Mouse (Mus musculus) heart, postnatal 0 days (tissue): ENCODE results near the gene Got2. TPM values are rescaled to one million over a fixed set of nuclear protein-coding genes. Genes with fewer than 3 reads are reported as not detected.

Experiments
- ATAC-seq: fragments of 200-750 bp; cut with Nextera tagmentation; 2 replicates; pipeline ENCODE4 v1.8.0; 2017; ENCODE audit warnings: low read depth, moderate number of reproducible peaks, moderate library complexity; ENCODE audit not compliant: insufficient read depth
- DNase-seq: peaks from one replicate; pipeline ENCODE4 v3.0.0-alpha.2; 2016; ENCODE audit warnings: low spot score
- H3K27ac ChIP-seq: fragments of 300-500 bp; sonication (generic); 2 replicates; pipeline ENCODE4 v1.5.1; 2014; ENCODE audit warnings: low read depth, mild to moderate bottlenecking
- H3K27me3 ChIP-seq: fragments of 300-500 bp; sonication (generic); 2 replicates; pipeline ENCODE4 v1.6.1; 2014; ENCODE audit warnings: low read length, mixed read lengths; ENCODE audit not compliant: control insufficient read depth, insufficient read depth
- H3K36me3 ChIP-seq: fragments of 300-500 bp; sonication (generic); replicated peaks from 2 replicates; pipeline ENCODE4 v1.6.1; 2014; ENCODE audit warnings: low read length, mixed read lengths; ENCODE audit not compliant: control insufficient read depth, insufficient read depth
- H3K4me1 ChIP-seq: fragments of 300-500 bp; sonication (generic); 2 replicates; pipeline ENCODE4 v1.6.1; 2014; ENCODE audit warnings: antibody characterized with exemption; ENCODE audit not compliant: control insufficient read depth, insufficient read depth
- H3K4me2 ChIP-seq: fragments of 300-500 bp; sonication (generic); 2 replicates; pipeline ENCODE4 v1.6.1; 2014; ENCODE audit warnings: low read depth, mild to moderate bottlenecking, low read length, moderate library complexity
- H3K4me3 ChIP-seq: fragments of 300-500 bp; sonication (generic); 2 replicates; pipeline ENCODE4 v1.5.1; 2014; ENCODE audit warnings: low read depth, low read length
- H3K9ac ChIP-seq: fragments of 300-500 bp; sonication (generic); replicated peaks from 2 replicates; pipeline ENCODE4 v1.6.1; 2014; ENCODE audit warnings: low read depth, low read length, mixed read lengths
- H3K9me3 ChIP-seq: fragments of 300-500 bp; sonication (generic); replicated peaks from 2 replicates; pipeline ENCODE4 v1.6.1; 2016; ENCODE audit warnings: low read length; ENCODE audit not compliant: control insufficient read depth
- CTCF ChIP-seq: IDR thresholded peaks from 2 replicates; pipeline ENCODE4 v1.5.1; 2016; ENCODE audit warnings: antibody characterized with exemption, control low read depth, low read depth
- EP300 ChIP-seq: IDR thresholded peaks from 2 replicates; pipeline ENCODE4 v1.6.1; 2016; ENCODE audit warnings: antibody characterized with exemption, low read depth
- WGBS: fragments of 180-500 bp; shearing (Covaris S2); extraction: QIAGEN DNeasy Blood & Tissue Kit; methylation state at CpG from one replicate; pipeline ENCODE4 v1.1.7; 2014; 5-methylcytosine and 5-hydroxymethylcytosine counted together
- polyA plus RNA-seq: library from polyadenylated mRNA; unstranded; fragments of >200 nt; fragmentation: Nextera tagmentation; extraction: Ambion mirVana; gene quantifications from 2 replicates; pipeline ENCODE4 v1.2.1, GENCODE M21; 2015
- total RNA-seq: library from RNA; depleted of rRNA; stranded (reverse); fragments of >200 nt; gene quantifications from 2 replicates; pipeline ENCODE4 v1.2.3, GENCODE M21; 2014; ENCODE audit warnings: low replicate concordance

Got2 gene
- total and polyA plus RNA-seq, 2 experiments from 2014 or later, result 617 to 624 TPM

DNA sequence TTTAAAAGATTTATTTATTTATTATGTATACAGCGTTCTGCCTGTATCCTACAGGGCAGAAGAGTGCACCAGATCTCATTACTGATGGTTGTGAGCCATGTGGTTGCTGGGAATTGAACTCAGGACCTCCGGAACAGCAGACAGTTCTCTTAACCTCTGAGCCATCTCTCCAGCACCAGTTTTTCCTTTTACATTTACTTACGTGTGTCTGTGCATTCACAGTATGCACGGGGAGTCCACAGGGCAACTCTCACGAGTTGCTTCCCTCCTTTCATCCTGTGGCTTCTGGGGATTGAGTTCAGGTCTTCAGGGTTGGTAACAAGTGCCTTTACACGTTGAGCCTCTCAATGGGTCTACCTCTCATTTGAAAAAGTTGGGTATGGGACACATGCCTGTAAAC lies 34.2 kb downstream of the Got2 start:
- DNase-seq (no peak), ATAC-seq (no peak)
- H3K36me3 ChIP-seq, result no peaks in the 10 kb centered on the region
- H3K9ac ChIP-seq, result no peak overlapping the region
- H3K4me1 ChIP-seq, result peaks cover 6% of the 10 kb centered on the region
- no peaks in the 10 kb centered on the region for H3K9me3 ChIP-seq
- TF ChIP-seq CTCF (no peak), EP300 (no peak)
- no peaks in the 10 kb centered on the region for H3K27me3 ChIP-seq
- H3K4me2 ChIP-seq, result no peak overlapping the region
- WGBS, result 82% methylated on average over 6 of the region's 6 CpGs
- H3K4me3 ChIP-seq, result no peak overlapping the region
- no peak overlapping the region for H3K27ac ChIP-seq

DNA sequence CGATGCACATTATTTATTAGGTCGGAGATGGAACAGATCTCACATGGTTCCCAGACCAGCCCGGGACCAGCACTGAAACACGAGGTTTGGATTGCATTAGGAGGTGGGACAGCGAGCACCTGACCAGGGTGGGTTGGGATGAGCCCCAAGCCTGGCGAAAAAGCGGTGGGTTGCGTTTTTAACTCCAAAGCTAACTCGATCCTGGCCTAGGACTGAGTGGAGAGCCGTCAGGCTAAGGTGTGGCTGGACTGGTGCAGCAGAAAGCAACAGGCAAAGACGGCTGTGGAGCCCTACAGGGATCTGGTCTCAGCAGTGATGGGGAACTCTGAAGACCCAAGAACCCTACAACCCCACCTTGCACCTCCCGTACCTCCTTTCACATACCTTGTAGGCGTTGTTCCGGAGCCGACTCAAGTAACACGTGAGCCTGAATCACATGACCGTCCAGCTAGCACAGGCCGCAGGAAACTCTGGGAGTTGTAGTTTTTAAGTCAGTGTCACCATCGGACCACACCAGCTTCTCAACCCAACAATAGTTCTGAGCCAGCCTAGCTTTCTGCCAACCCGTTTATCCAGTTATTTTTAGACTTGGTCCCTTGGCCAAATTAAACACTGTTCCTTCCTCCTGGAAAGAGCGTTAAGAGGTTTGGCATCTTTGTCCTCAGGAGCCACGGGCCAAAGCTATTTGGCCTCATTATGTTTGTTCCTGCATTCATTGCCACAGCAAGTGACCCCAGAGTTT lies 35.1 kb downstream of the Got2 start, which contains the start of gene Slc38a7:
Gene Slc38a7 (minus strand): TSS at position 438 of the 742 bp plus-strand sequence.
- Histone ChIP-seq H3K4me1 (peaks cover 6% of the 10 kb centered on the region), H3K36me3 (0 out of 2 replicates have a peak, but pooled peaks cover under 1% of the 10 kb centered on the region), H3K27ac (peak within 1 kb of the TSS; percentile 59), H3K4me2 (peak within 1 kb of the TSS; percentile 87), H3K4me3 (peak within 1 kb of the TSS; percentile 65), H3K9ac (peak within 1 kb of the TSS; percentile 61), H3K27me3 (no peaks in the 10 kb centered on the region), H3K9me3 (no peaks in the 10 kb centered on the region)
- 10% methylated on average over 22 of the region's 22 CpGs for whole genome bisulfite sequencing
- TF ChIP-seq EP300 (no peak), CTCF (no peak)
- ATAC-seq (peak; percentile 96), DNase-seq (peak; percentile 93)

DNA sequence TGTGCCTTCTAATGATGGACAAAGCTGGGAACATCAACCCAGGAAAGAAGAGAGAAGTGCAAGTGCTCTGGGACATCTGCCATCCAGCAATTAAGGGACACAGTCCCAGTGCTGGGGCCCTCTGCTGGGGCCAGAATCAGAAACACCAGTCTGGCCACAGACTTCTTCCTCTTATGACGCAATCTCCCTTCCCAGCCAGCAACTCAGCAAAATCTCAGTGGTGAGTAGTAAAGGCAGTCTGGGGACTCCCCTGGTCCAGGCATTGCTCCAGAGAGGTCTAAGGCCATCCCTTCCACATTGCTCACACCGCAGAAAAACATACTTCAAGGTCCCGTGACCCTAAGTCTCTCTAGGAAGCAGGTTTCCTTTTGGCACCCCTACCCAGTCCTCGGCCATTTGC lies 36.1 kb downstream of the Got2 start:
- DNase-seq, result peak; percentile 29
- Histone ChIP-seq H3K27me3 (no peaks in the 10 kb centered on the region), H3K36me3 (0 out of 2 replicates have a peak, but pooled peaks cover 5% of the 10 kb centered on the region), H3K9ac (peak overlapping the region; percentile 61; the same call in 1 of the 2 replicates), H3K4me3 (peak overlapping the region; percentile 65), H3K27ac (no peak overlapping the region), H3K4me1 (peaks cover 6% of the 10 kb centered on the region), H3K4me2 (peak overlapping the region; percentile 87), H3K9me3 (no peaks in the 10 kb centered on the region)
- no peak for TF ChIP-seq EP300
- TF ChIP-seq CTCF, result no peak
- no peak for ATAC-seq
- 53% methylated on average over 4 of the region's 4 CpGs for whole genome bisulfite sequencing

DNA sequence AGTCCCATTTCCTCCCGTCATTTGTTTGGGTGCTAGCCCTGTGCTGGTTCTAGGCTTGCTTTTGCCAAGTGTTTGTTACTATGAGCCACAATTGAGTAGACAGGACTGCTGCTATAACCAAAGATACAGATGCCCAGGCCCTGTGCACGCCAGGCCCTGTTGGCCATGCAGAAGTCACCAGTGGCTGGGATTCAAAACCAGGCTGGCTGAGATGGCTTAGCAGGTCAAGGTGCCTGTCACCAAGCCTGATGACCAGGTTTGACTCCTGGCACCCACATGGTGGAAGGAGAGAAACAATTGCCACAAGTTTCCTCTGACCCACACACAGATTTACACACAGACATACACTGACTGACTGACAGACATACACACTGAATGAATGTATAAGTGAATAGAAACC lies 38.0 kb downstream of the Got2 start:
- Histone ChIP-seq H3K9ac (no peak overlapping the region), H3K27me3 (no peaks in the 10 kb centered on the region), H3K36me3 (peaks cover 13% of the 10 kb centered on the region; the same call in 1 of the 2 replicates), H3K4me3 (no peak overlapping the region), H3K4me1 (peaks cover 9% of the 10 kb centered on the region), H3K4me2 (no peak overlapping the region), H3K27ac (no peak overlapping the region), H3K9me3 (no peaks in the 10 kb centered on the region)
- no peak for ATAC-seq
- DNase-seq, result no peak
- WGBS, result 94% methylated on average over 2 of the region's 2 CpGs
- no peak for TF ChIP-seq CTCF
- TF ChIP-seq EP300, result no peak

DNA sequence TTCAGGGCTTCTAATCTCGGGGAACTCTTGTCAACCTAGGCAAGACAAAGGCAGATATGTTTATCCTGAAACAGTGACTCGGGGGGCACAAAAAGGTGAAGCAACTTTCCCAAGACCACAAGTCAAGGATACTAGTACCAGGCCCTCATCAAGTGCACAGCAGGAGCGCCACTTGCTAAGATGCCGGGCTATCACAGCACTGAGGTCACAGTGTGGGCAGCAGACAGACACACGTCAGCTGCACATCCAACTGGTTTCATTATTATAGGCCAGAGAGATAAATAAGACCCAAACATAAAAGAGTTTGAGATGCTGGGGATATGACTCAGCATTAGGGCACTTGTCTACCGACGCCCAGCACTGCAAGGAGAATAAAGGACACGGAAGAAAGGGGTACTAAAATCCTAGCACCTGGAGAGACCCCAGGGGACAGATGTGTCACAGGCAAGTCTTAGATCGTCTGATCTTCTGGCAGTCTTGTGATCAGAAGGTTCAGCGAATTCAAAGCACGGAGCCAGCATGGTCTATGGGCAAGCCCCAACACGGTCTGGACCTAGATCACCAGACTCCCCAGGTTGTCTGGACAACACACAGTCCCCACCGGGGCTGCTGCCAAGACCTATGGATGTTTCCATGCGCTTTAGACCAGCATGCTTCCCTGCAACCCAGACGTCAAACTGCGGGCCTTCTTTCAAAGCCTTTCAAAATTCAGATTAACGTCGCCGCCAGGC lies 39.4 kb downstream of the Got2 start:
- H3K36me3 ChIP-seq, result peaks cover 24% of the 10 kb centered on the region
- no peak for DNase-seq
- H3K9ac ChIP-seq, result no peak overlapping the region
- ATAC-seq, result no peak
- no peak overlapping the region for H3K27ac ChIP-seq
- no peak overlapping the region for H3K4me2 ChIP-seq
- TF ChIP-seq EP300 (no peak), CTCF (no peak)
- H3K9me3 ChIP-seq, result no peaks in the 10 kb centered on the region
- H3K4me3 ChIP-seq, result no peak overlapping the region
- 80% methylated on average over 19 of the region's 19 CpGs for WGBS
- H3K27me3 ChIP-seq, result no peaks in the 10 kb centered on the region
- peaks cover 10% of the 10 kb centered on the region for H3K4me1 ChIP-seq
